Mouse (Mus musculus): ENCODE measurements at regions not wholly inside any gene's neighbourhood (a gene's known extent, or its start where the extent isn't known, plus 50 kb on each side); places are given as distances from the start of the nearest gene placed in this dataset.

DNA sequence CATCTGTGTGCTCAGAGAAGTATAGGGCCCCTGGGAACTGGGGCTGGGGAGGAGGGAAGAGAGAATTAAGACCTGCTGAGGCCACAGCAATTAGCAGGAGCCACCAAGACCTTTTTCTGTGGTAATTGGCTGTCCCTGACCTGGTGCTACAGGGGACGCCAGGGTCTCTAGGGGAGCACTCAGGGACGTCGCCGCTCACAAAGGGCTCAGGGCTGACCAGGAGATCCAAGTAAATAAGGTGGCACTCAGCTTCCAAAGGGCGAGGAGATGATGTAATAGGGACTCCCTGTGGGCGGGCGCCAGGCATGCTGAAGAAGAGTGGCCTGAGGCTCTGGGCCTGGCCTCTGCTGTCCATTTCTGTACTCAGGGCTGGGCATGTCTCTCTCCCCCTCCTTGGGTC, 363.2 kb upstream of the 3110018I06Rik start:
- TF ChIP-seq TAL1 (IDR thresholded peaks at IDR 0.05; ENCODE audit: low read length) (no peak), GATA1 (IDR thresholded peaks at IDR 0.05; ENCODE audit: low read length) (no peak)
